Mouse (Mus musculus) large intestine, adult 2 months (tissue): ENCODE measurements around the gene Ppm1l. TPM values are rescaled to one million over a fixed set of nuclear protein-coding genes. Genes with fewer than 3 reads are reported as not detected.

Experiments
- DNase-seq: peaks from one replicate; pipeline ENCODE4 v3.0.0-alpha.2; 2012; ENCODE audit warnings: low read depth, low spot score
- WGBS: fragments of 180-500 bp; shearing (Covaris S2); methylation state at CpG from one replicate; pipeline ENCODE4 v1.1.7; 2018; 5-methylcytosine and 5-hydroxymethylcytosine counted together
- polyA plus RNA-seq: library from polyadenylated mRNA; depleted of rRNA; stranded (reverse); fragments of >200 nt; gene quantifications from 2 replicates; pipeline ENCODE4 v1.2.3, GENCODE M21; 2012; rRNA removed

The Ppm1l gene
- polyA plus RNA-seq, result 2.6 and 3.3 TPM in 2 replicates

GRCm38 (mm10) chr3:69316391-69317195 is at the start of gene Ppm1l:
TSS of gene Ppm1l (plus strand) at chr3:69316861.
- WGBS, result under 1% methylated on average over 77 of the region's 80 CpGs
- peak; percentile 73 for DNase-seq

- DNase-seq, result no peak
- 48% methylated on average over 7 of the region's 7 CpGs for WGBS
Measured at GRCm38 (mm10) chr3:69271812-69272211, 44.8 kb upstream of the Ppm1l start.

- no peak for DNase-seq
- WGBS, result 88% methylated on average over 16 of the region's 16 CpGs
Measured at GRCm38 (mm10) chr3:69274018-69274663, 42.5 kb upstream of the Ppm1l start.

- no peak for DNase-seq
- WGBS, result 85% methylated on average over 15 of the region's 15 CpGs
Measured at GRCm38 (mm10) chr3:69274664-69275312, 41.9 kb upstream of the Ppm1l start.

GRCm38 (mm10) chr3:69278648-69279047 is 38.0 kb upstream of the Ppm1l start:
- WGBS, result 87% methylated on average over 6 of the region's 6 CpGs
- no peak for DNase-seq

- peak; percentile 3 for DNase-seq
- 20% methylated on average over 9 of the region's 9 CpGs for WGBS
Measured at GRCm38 (mm10) chr3:69282406-69282805, 34.3 kb upstream of the Ppm1l start.

- DNase-seq, result no peak
- 56% methylated on average over 7 of the region's 7 CpGs for WGBS
Measured at GRCm38 (mm10) chr3:69283085-69283847, 33.4 kb upstream of the Ppm1l start.

GRCm38 (mm10) chr3:69289833-69290232 is 26.8 kb upstream of the Ppm1l start:
- no peak for DNase-seq
- WGBS, result 37% methylated on average over 14 of the region's 14 CpGs

GRCm38 (mm10) chr3:69290294-69290693 is 26.4 kb upstream of the Ppm1l start:
- 30% methylated on average over 7 of the region's 7 CpGs for WGBS
- DNase-seq, result no peak

- 86% methylated on average over 3 of the region's 3 CpGs for WGBS
- no peak for DNase-seq
Measured at GRCm38 (mm10) chr3:69290844-69291243, 25.8 kb upstream of the Ppm1l start.

GRCm38 (mm10) chr3:69292628-69293027 is 24.0 kb upstream of the Ppm1l start:
- no peak for DNase-seq
- WGBS, result 14% methylated on average over 1 of the region's 1 CpGs

- no peak for DNase-seq
- 41% methylated on average over 8 of the region's 8 CpGs for WGBS
Measured at GRCm38 (mm10) chr3:69296270-69296669, 20.4 kb upstream of the Ppm1l start.

- WGBS, result 81% methylated on average over 1 of the region's 1 CpGs
- DNase-seq, result no peak
Measured at GRCm38 (mm10) chr3:69300121-69300520, 16.5 kb upstream of the Ppm1l start.

- peak; percentile 4 for DNase-seq
- under 1% methylated on average over 18 of the region's 18 CpGs for WGBS
Measured at GRCm38 (mm10) chr3:69315810-69316390, 761 bp upstream of the Ppm1l start.

- DNase-seq, result peak; percentile 11
- WGBS, result under 1% methylated on average over 73 of the region's 73 CpGs
Measured at GRCm38 (mm10) chr3:69317251-69318125, 827 bp downstream of the Ppm1l start.

- 3% methylated on average over 25 of the region's 25 CpGs for WGBS
- peak; percentile 44 for DNase-seq
Measured at GRCm38 (mm10) chr3:69318131-69318951, 1.7 kb downstream of the Ppm1l start.

- no peak for DNase-seq
- 56% methylated on average over 6 of the region's 6 CpGs for WGBS
Measured at GRCm38 (mm10) chr3:69319061-69319720, 2.5 kb downstream of the Ppm1l start.
